Mouse (Mus musculus): ENCODE data around the gene Nr5a2.

DNA sequence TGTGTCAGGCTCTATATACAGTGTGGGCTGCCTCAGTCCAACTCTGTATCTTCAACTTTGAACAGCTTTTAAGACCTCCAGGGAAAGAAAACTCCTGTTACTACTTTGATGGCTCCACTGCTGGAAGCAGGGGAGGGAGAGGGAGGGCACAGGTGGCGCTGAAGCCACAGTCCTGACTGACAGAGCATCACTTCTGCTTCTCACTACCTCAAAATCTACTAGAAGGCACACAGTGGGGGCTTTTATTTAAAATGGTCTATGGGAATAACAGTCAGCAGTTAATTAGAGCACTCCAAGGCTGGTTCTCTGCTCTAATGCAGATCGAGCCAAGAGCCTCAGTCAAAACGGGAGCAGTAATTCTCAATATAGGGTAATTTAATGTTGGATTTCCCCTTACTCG, 40.2 kb downstream of the Nr5a2 start:
- TF ChIP-seq CTCF (conservative IDR thresholded peaks at IDR 0.05; ENCODE audit: insufficient read depth, insufficient read length, low read depth, low read length) (no peak), POLR2A (IDR thresholded peaks at IDR 0.05; ENCODE audit: low read depth, low read length) (no peak)
